ENCODE assay signal across 8 mouse cellular contexts in the genomic region with DNA sequence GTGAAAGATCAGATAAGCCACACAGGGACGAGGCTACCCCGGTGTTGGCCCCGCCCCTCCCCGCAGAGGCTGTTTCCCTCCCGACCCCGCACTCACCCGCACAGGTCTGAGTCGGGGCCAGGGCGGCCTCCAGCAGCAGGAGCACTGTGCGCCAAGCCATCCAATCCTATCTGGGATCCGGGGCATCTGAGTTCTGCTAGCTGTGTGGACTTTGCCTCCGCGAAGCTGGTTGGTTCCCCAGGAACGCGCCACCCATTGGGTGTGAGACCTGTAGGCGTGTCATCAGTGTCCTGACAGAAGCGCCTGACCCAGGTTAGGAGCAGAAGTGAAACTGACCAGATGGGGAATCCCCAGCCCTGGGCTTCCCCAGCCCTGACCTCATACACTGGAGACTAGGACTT. TPM values are rescaled to one million over a fixed set of nuclear protein-coding genes. Genes with fewer than 3 reads are reported as not detected.
DNase-seq lines count a peak whose midpoint lies in the region; ATAC-seq lines count a peak whose summit lies in the region.

No protein-coding gene starts in this region.

- H3K4me3 ChIP-seq in brown adipose tissue, adult 24 weeks (ENCODE audit: insufficient read depth, low read depth, low read length) = peak overlapping the region; percentile 76
- peak overlapping the region; percentile 33 for H3K4me3 ChIP-seq in forebrain, embryonic 12.5 days (replicated peaks)
- H3K4me3 ChIP-seq in limb, embryonic 10.5 days = peak overlapping the region; percentile 53

- ATAC-seq in forebrain, embryonic 12.5 days (ENCODE audit: low FRiP score) = no peak

- 0 out of 2 replicates have a peak overlapping the region, but pooled peaks have one; percentile 25 for H3K9ac ChIP-seq in forebrain, embryonic 12.5 days

- no peaks in the 10 kb centered on the region for H3K9me3 ChIP-seq in forebrain, embryonic 12.5 days
- no peaks in the 10 kb centered on the region for H3K9me3 ChIP-seq in limb, embryonic 10.5 days (replicated peaks)

- peak; percentile 97 for DNase-seq in MN1 (ENCODE audit: low spot score)
- DNase-seq in heart, postnatal 4 days = peak; percentile 69
- DNase-seq in limb, embryonic 10.5 days (ENCODE audit: low spot score) = peak; percentile 42
- peak; percentile 41 for DNase-seq in mesoderm, embryonic 11.5 days (ENCODE audit: low read depth, low spot score)
- peak; percentile 93 to 94 for DNase-seq in spleen, postnatal 36 days (ENCODE audit: low spot score in 2 of 2)
- DNase-seq in layer of hippocampus, postnatal 10 days (ENCODE audit: low spot score in 2 of 2) = no peak

- H3K27ac ChIP-seq in brown adipose tissue, adult 24 weeks (replicated peaks; ENCODE audit: low read depth, low read length) = peak overlapping the region; percentile 82
- H3K27ac ChIP-seq in forebrain, embryonic 12.5 days = no peak overlapping the region
- peak overlapping the region; percentile 46; the same call in 1 of the 2 replicates for H3K27ac ChIP-seq in limb, embryonic 10.5 days

- peaks cover 22% of the 10 kb centered on the region for H3K4me1 ChIP-seq in brown adipose tissue, adult 24 weeks (ENCODE audit: control insufficient read depth, insufficient read depth, insufficient read length, low read length)
- peaks cover 20% of the 10 kb centered on the region for H3K4me1 ChIP-seq in forebrain, embryonic 12.5 days
- peaks cover 29% of the 10 kb centered on the region for H3K4me1 ChIP-seq in limb, embryonic 10.5 days

- peak overlapping the region; percentile 51 for H3K4me2 ChIP-seq in forebrain, embryonic 12.5 days

- peaks cover 50% of the 10 kb centered on the region for H3K27me3 ChIP-seq in forebrain, embryonic 12.5 days
- H3K27me3 ChIP-seq in limb, embryonic 10.5 days (ENCODE audit: low read depth, poor library complexity, severe bottlenecking) = peaks cover 50% of the 10 kb centered on the region

- WGBS in forebrain, embryonic 12.5 days = under 1% methylated on average over 17 of the region's 17 CpGs
- under 1% methylated on average over 17 of the region's 17 CpGs for WGBS in limb, embryonic 10.5 days

- no peaks in the 10 kb centered on the region for H3K36me3 ChIP-seq in forebrain, embryonic 12.5 days (replicated peaks)
- H3K36me3 ChIP-seq in limb, embryonic 10.5 days = no peaks in the 10 kb centered on the region

RNA-seq across cellular contexts. Expression of gene H2-K1, which starts 21.5 kb away (rescaled TPM):
- 394 and 673 TPM in 2 replicates for polyA plus RNA-seq in brown adipose tissue, adult 24 weeks (2012; ENCODE audit: insufficient read depth, insufficient read length, missing spikeins)
- polyA plus RNA-seq in forebrain, embryonic 12.5 days (2016; fragmentation: Nextera tagmentation; extraction: Ambion mirVana) = 23.3 and 28.2 TPM in 2 replicates
- 10 to 100 TPM; 33.9 to 35.4 TPM for total RNA-seq in heart, postnatal 4 days (2021)
- 2.9 and 4.7 TPM in 2 replicates for polyA plus RNA-seq in limb, embryonic 10.5 days (2016; fragmentation: Nextera tagmentation; extraction: Ambion mirVana)
- total RNA-seq in layer of hippocampus, postnatal 10 days (2021) = 10 to 100 TPM; 11.1 to 14.3 TPM

RNA-seq across cellular contexts. Expression of gene Rps18, which starts 22.8 kb away (rescaled TPM):
- 635 and 763 TPM in 2 replicates for polyA plus RNA-seq in brown adipose tissue, adult 24 weeks (2012; ENCODE audit: insufficient read depth, insufficient read length, missing spikeins)
- polyA plus RNA-seq in forebrain, embryonic 12.5 days (2016; fragmentation: Nextera tagmentation; extraction: Ambion mirVana) = 934 and 1,034 TPM in 2 replicates
- total RNA-seq in heart, postnatal 4 days (2021) = 100 to 1,000 TPM; 648 to 719 TPM
- polyA plus RNA-seq in limb, embryonic 10.5 days (2016; fragmentation: Nextera tagmentation; extraction: Ambion mirVana) = 1,605 and 1,760 TPM in 2 replicates
- 100 to 1,000 TPM; 453 to 457 TPM for total RNA-seq in layer of hippocampus, postnatal 10 days (2021)

RNA-seq across cellular contexts. Expression of gene Vps52, which starts 23.0 kb away (rescaled TPM):
- 23.9 and 29.3 TPM in 2 replicates for polyA plus RNA-seq in brown adipose tissue, adult 24 weeks (2012; ENCODE audit: insufficient read depth, insufficient read length, missing spikeins)
- 58.4 and 63.5 TPM in 2 replicates for polyA plus RNA-seq in forebrain, embryonic 12.5 days (2016; fragmentation: Nextera tagmentation; extraction: Ambion mirVana)
- total RNA-seq in heart, postnatal 4 days (2021) = 10 to 100 TPM; 38.1 to 40.1 TPM
- 49.8 and 50.3 TPM in 2 replicates for polyA plus RNA-seq in limb, embryonic 10.5 days (2016; fragmentation: Nextera tagmentation; extraction: Ambion mirVana)
- 10 to 100 TPM; 80.4 to 81.7 TPM for total RNA-seq in layer of hippocampus, postnatal 10 days (2021)

RNA-seq across cellular contexts. Expression of gene B3galt4, which starts 27.3 kb away (rescaled TPM):
- 2.2 and 2.4 TPM in 2 replicates for polyA plus RNA-seq in brown adipose tissue, adult 24 weeks (2012; ENCODE audit: insufficient read depth, insufficient read length, missing spikeins)
- polyA plus RNA-seq in forebrain, embryonic 12.5 days (2016; fragmentation: Nextera tagmentation; extraction: Ambion mirVana) = 5.0 and 7.1 TPM in 2 replicates
- total RNA-seq in heart, postnatal 4 days (2021) = 1 to 10 TPM; 2.3 to 2.9 TPM
- polyA plus RNA-seq in limb, embryonic 10.5 days (2016; fragmentation: Nextera tagmentation; extraction: Ambion mirVana) = 2.9 and 3.9 TPM in 2 replicates
- 1 to 10 TPM; 6.2 to 6.7 TPM for total RNA-seq in layer of hippocampus, postnatal 10 days (2021)

RNA-seq across cellular contexts. Expression of gene Wdr46, which starts 38.2 kb away (rescaled TPM):
- polyA plus RNA-seq in brown adipose tissue, adult 24 weeks (2012; ENCODE audit: insufficient read depth, insufficient read length, missing spikeins) = 6.6 and 10.1 TPM in 2 replicates
- polyA plus RNA-seq in forebrain, embryonic 12.5 days (2016; fragmentation: Nextera tagmentation; extraction: Ambion mirVana) = 40.1 and 41.9 TPM in 2 replicates
- total RNA-seq in heart, postnatal 4 days (2021) = 10 to 100 TPM; 13.3 to 14.4 TPM
- polyA plus RNA-seq in limb, embryonic 10.5 days (2016; fragmentation: Nextera tagmentation; extraction: Ambion mirVana) = 61.7 and 78.2 TPM in 2 replicates
- total RNA-seq in layer of hippocampus, postnatal 10 days (2021) = 10 to 100 TPM; 21.8 to 24.8 TPM

Comparison
In these comparisons a context has a peak if more than half of its experiments do, and no peak if none do; other contexts are left out.
1. DNase-seq: peak in MN1 (single experiment), heart, postnatal 4 days (single experiment), limb, embryonic 10.5 days (single experiment), mesoderm, embryonic 11.5 days (single experiment) and spleen, postnatal 36 days (2 of 2); none in layer of hippocampus, postnatal 10 days (0 of 2).
2. RNA of gene H2-K1, which starts 21.5 kb away (polyA plus RNA-seq): 394 to 673 TPM in brown adipose tissue, adult 24 weeks; 23.3 to 28.2 TPM in forebrain, embryonic 12.5 days and 2.9 to 4.7 TPM in limb, embryonic 10.5 days; every median in the first group is over 10 times any median in the second.
3. Peak in every context shown above with its lines, with median percentiles within 50 percentile points of each other: H3K4me3 ChIP-seq.